Mouse (Mus musculus) liver, adult 2 months (tissue): ENCODE measurements around the gene Rdh5. TPM values are rescaled to one million over a fixed set of nuclear protein-coding genes. Genes with fewer than 3 reads are reported as not detected.
A peak's percentile ranks its signal among the peaks of the same experiment; 100 is the strongest.

Experiments used
- DNase-seq: peaks from one replicate; pipeline ENCODE4 v3.0.0-alpha.2; 2011; ENCODE audit warnings: low read depth, low spot score; ENCODE audit errors: extremely low read depth
- H3K27ac ChIP-seq: fragments of 200-500 bp; replicated peaks from 2 replicates; pipeline ENCODE4 v1.5.1; 2012; ENCODE audit warnings: low read depth, mild to moderate bottlenecking, control low read depth, inconsistent platforms, low read length; ENCODE audit not compliant: insufficient read depth
- H3K27me3 ChIP-seq: fragments of 200-500 bp; 2 replicates; pipeline ENCODE4 v1.6.1; 2012; ENCODE audit warnings: mild to moderate bottlenecking, moderate library complexity, low read length, inconsistent platforms; ENCODE audit not compliant: control insufficient read depth, insufficient read depth
- H3K36me3 ChIP-seq: fragments of 200-500 bp; 2 replicates; pipeline ENCODE4 v1.6.1; 2012; ENCODE audit warnings: low read length, inconsistent platforms; ENCODE audit not compliant: control insufficient read depth, insufficient read depth
- H3K4me1 ChIP-seq: fragments of 200-500 bp; 2 replicates; pipeline ENCODE4 v1.6.1; 2011; ENCODE audit warnings: low read length; ENCODE audit not compliant: control insufficient read depth, insufficient read depth
- H3K4me3 ChIP-seq: fragments of 200-500 bp; 2 replicates; pipeline ENCODE4 v1.5.1; 2011; ENCODE audit warnings: low read depth, mild to moderate bottlenecking, control low read depth, low read length, moderate library complexity; ENCODE audit not compliant: insufficient read depth
- H3K79me2 ChIP-seq: fragments of 200-500 bp; 2 replicates; pipeline ENCODE4 v1.6.1; 2012; ENCODE audit warnings: inconsistent platforms, mild to moderate bottlenecking, low read length, moderate library complexity; ENCODE audit not compliant: control insufficient read depth, insufficient read depth
- H3K9ac ChIP-seq: fragments of 200-500 bp; 2 replicates; pipeline ENCODE4 v1.6.1; 2012; ENCODE audit warnings: low read depth, mild to moderate bottlenecking, control low read depth, inconsistent platforms, low read length
- CTCF ChIP-seq: fragments of 200-500 bp; IDR thresholded peaks from 2 replicates; pipeline ENCODE4 v1.5.1; 2011; ENCODE audit warnings: low read depth, low read length, control low read depth
- POLR2A ChIP-seq: fragments of 200-500 bp; IDR thresholded peaks from 2 replicates; pipeline ENCODE4 v1.6.1; 2011; ENCODE audit warnings: low read length, control low read depth; ENCODE audit not compliant: insufficient read depth; ENCODE audit errors: extremely low read depth
- WGBS: fragments of 180-500 bp; shearing (Covaris S2); methylation state at CpG from one replicate; pipeline ENCODE4 v1.1.7; 2018; 5-methylcytosine and 5-hydroxymethylcytosine counted together
- polyA plus RNA-seq: library from polyadenylated mRNA; depleted of rRNA; stranded (reverse); fragments of >200 nt; gene quantifications from 2 replicates; pipeline ENCODE4 v1.2.3, GENCODE M21; 2012
- total RNA-seq: library from RNA; depleted of rRNA; stranded (reverse); fragments of >200 nt; gene quantifications from 2 replicates; pipeline ENCODE4 v1.2.3, GENCODE M21; 2014

Rdh5 gene
- total and polyA plus RNA-seq, 2 experiments: 33.8 to 86.2 TPM

- DNase-seq: no peak
- H3K79me2 ChIP-seq: peaks cover 10% of the 10 kb centered on the region; the same call in 1 of the 2 replicates
- H3K27me3 ChIP-seq: no peaks in the 10 kb centered on the region
- H3K4me3 ChIP-seq: peak overlapping the region; percentile 90
- TF ChIP-seq POLR2A (no peak), CTCF (no peak)
- peak overlapping the region; percentile 99 for H3K9ac ChIP-seq
- H3K4me1 ChIP-seq: peaks cover 29% of the 10 kb centered on the region
- H3K27ac ChIP-seq: peak overlapping the region; percentile 100
- H3K36me3 ChIP-seq: peaks cover 12% of the 10 kb centered on the region; the same call in 1 of the 2 replicates
- 14% methylated on average over 4 of the region's 4 CpGs for WGBS
These were observed 37.5 kb upstream of the Rdh5 start for GRCm38 (mm10) chr10:128960142-128960541.

GRCm38 (mm10) chr10:128958340-128958739, 35.7 kb upstream of the Rdh5 start:
- H3K4me3 ChIP-seq: peak overlapping the region; percentile 69
- H3K27ac ChIP-seq: peak overlapping the region; percentile 85
- peaks cover 18% of the 10 kb centered on the region for H3K4me1 ChIP-seq
- TF ChIP-seq CTCF: no peak
- TF ChIP-seq POLR2A: 0 out of 2 replicates have a peak, but pooled peaks have one; percentile 3
- peaks cover 12% of the 10 kb centered on the region; the same call in 1 of the 2 replicates for H3K36me3 ChIP-seq
- H3K27me3 ChIP-seq: no peaks in the 10 kb centered on the region
- peak overlapping the region; percentile 89 for H3K9ac ChIP-seq
- peak; percentile 61 for DNase-seq
- H3K79me2 ChIP-seq: peaks cover 10% of the 10 kb centered on the region; the same call in 1 of the 2 replicates
- 24% methylated on average over 10 of the region's 10 CpGs for WGBS

- H3K4me1 ChIP-seq: no peaks in the 10 kb centered on the region
- no peak overlapping the region for H3K27ac ChIP-seq
- H3K36me3 ChIP-seq: no peaks in the 10 kb centered on the region
- WGBS: 67% methylated on average over 16 of the region's 16 CpGs
- H3K79me2 ChIP-seq: no peaks in the 10 kb centered on the region
- H3K9ac ChIP-seq: no peak overlapping the region
- H3K27me3 ChIP-seq: no peaks in the 10 kb centered on the region
- H3K4me3 ChIP-seq: no peak overlapping the region
- TF ChIP-seq POLR2A (no peak), CTCF (no peak)
- DNase-seq: no peak
These were observed 27.7 kb upstream of the Rdh5 start for GRCm38 (mm10) chr10:128950208-128950887.

- Histone ChIP-seq H3K4me3 (no peak overlapping the region), H3K27ac (no peak overlapping the region), H3K4me1 (no peaks in the 10 kb centered on the region), H3K79me2 (no peaks in the 10 kb centered on the region), H3K9ac (no peak overlapping the region), H3K27me3 (no peaks in the 10 kb centered on the region), H3K36me3 (no peaks in the 10 kb centered on the region)
- DNase-seq: no peak
- no peak for TF ChIP-seq POLR2A
- TF ChIP-seq CTCF: no peak
- 87% methylated on average over 4 of the region's 4 CpGs for WGBS
These were observed 24.8 kb upstream of the Rdh5 start for GRCm38 (mm10) chr10:128947496-128947895.

- 14% methylated on average over 3 of the region's 3 CpGs for WGBS
- H3K9ac ChIP-seq: no peak overlapping the region
- peak; percentile 61 for DNase-seq
- no peak overlapping the region for H3K27ac ChIP-seq
- no peaks in the 10 kb centered on the region for H3K4me1 ChIP-seq
- H3K4me3 ChIP-seq: no peak overlapping the region
- H3K27me3 ChIP-seq: no peaks in the 10 kb centered on the region
- TF ChIP-seq CTCF: peak; percentile 96
- no peak for TF ChIP-seq POLR2A
- H3K79me2 ChIP-seq: no peaks in the 10 kb centered on the region; the same call in 1 of the 2 replicates
- H3K36me3 ChIP-seq: no peaks in the 10 kb centered on the region
These were observed 23.0 kb upstream of the Rdh5 start for GRCm38 (mm10) chr10:128945675-128946074.
